ENCODE assay signal across 23 mouse cellular contexts in the genomic region with DNA sequence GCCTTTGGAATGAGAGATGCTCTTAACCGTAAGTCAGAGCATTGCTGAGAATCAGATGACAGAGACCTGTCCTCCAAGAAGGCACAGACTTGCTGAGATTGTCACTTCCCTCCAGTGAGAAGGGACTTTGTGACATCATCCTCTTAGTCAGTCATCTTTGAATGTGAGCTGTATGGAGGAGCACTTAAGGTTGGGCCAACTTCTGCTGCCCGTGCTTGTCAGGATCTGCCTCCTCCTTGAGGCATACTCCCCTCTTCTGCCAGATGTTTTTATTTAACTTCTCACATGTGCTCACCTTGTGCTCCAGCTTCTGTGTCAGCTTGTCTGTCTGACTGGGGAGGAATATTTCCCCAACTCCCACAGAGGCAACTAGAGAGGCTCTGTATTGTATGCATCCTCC. TPM values are rescaled to one million over a fixed set of nuclear protein-coding genes. Genes with fewer than 3 reads are reported as not detected.
"Had no signal": no experiment of that assay in that cellular context is flagged by ENCODE, and none has a peak within 500 bp of the region (broad histone marks: within the 10 kb centered on the region; RNA-seq: fewer than 3 reads in every experiment).

No protein-coding gene starts in this region.

- H3K9me3 ChIP-seq: lung, embryonic 15.5 days; midbrain, embryonic 10.5 days; midbrain, embryonic 12.5 days; neural tube, embryonic 13.5 days; neural tube, embryonic 15.5 days; stomach, embryonic 15.5 days had no signal

- ATAC-seq: liver, postnatal 0 days; lung, postnatal 0 days; midbrain, embryonic 16.5 days had no signal

- H3K27ac ChIP-seq: lung, embryonic 15.5 days; midbrain, embryonic 10.5 days; midbrain, embryonic 12.5 days; neural tube, embryonic 13.5 days; neural tube, embryonic 15.5 days; stomach, embryonic 15.5 days; stomach, postnatal 0 days had no signal

- H3K9ac ChIP-seq: liver, postnatal 0 days; lung, embryonic 15.5 days; midbrain, embryonic 12.5 days; neural tube, embryonic 13.5 days; neural tube, embryonic 15.5 days; stomach, embryonic 15.5 days had no signal

- H3K4me2 ChIP-seq: lung, embryonic 15.5 days; midbrain, embryonic 12.5 days; neural tube, embryonic 13.5 days; neural tube, embryonic 15.5 days; stomach, embryonic 15.5 days had no signal

- DNase-seq: liver, postnatal 0 days; lung, adult 2 months; lung, postnatal 14 days; lung, postnatal 4 days; midbrain, embryonic 14.5 days; retina, postnatal 1 day; right cerebral cortex, adult 18-20 months; right cerebral cortex, postnatal 25 days; thymus, adult 2 months; thymus, postnatal 25 days; thymus, postnatal 4 days had no signal

- H3K36me3 ChIP-seq: lung, embryonic 15.5 days; midbrain, embryonic 10.5 days; midbrain, embryonic 12.5 days; neural tube, embryonic 13.5 days; neural tube, embryonic 15.5 days; stomach, embryonic 15.5 days had no signal

- H3K27me3 ChIP-seq: lung, embryonic 15.5 days; midbrain, embryonic 12.5 days; neural tube, embryonic 13.5 days; neural tube, embryonic 15.5 days; stomach, embryonic 15.5 days had no signal

- H3K4me3 ChIP-seq: lung, embryonic 15.5 days; midbrain, embryonic 10.5 days; midbrain, embryonic 12.5 days; myocyte; neural tube, embryonic 13.5 days; neural tube, embryonic 15.5 days; stomach, embryonic 15.5 days had no signal

- H3K4me1 ChIP-seq: midbrain, embryonic 12.5 days; neural tube, embryonic 13.5 days; neural tube, embryonic 15.5 days; stomach, embryonic 15.5 days had no signal

RNA-seq across cellular contexts. Expression of a gene that starts 57.4 kb away (rescaled TPM):
- polyA plus RNA-seq: liver, postnatal 0 days; lung, adult 2 months; lung, postnatal 0 days; midbrain, embryonic 14.5 days; myocyte; neural tube, embryonic 13.5 days; spleen, adult 2 months; stomach, postnatal 0 days; urinary bladder, adult 2 months had no signal
